Mouse (Mus musculus) kidney, adult 2 months (tissue): ENCODE measurements at regions not wholly inside any gene's neighbourhood (a gene's known extent, or its start where the extent isn't known, plus 50 kb on each side); places are given as distances from the start of the nearest gene placed in this dataset.

Source experiments
- CTCF ChIP-seq: fragments of 200-500 bp; conservative IDR thresholded peaks from 2 replicates; pipeline ENCODE4 v1.5.1; 2011; ENCODE audit warnings: low read depth, mild to moderate bottlenecking, control low read depth, low read length, moderate library complexity, mixed read lengths; ENCODE audit not compliant: insufficient read depth, insufficient read length
- POLR2A ChIP-seq: fragments of 200-500 bp; IDR thresholded peaks from one replicate; pipeline ENCODE4 v1.6.1; 2011; ENCODE audit warnings: low read depth, low read length, control low read depth

- TF ChIP-seq POLR2A = no peak
- TF ChIP-seq CTCF = no peak
Measured at GRCm38 (mm10) chr3:120781486-120781885, 390.0 kb downstream of the Rwdd3 start.
